Mouse (Mus musculus) hindbrain, embryonic 14.5 days (tissue): ENCODE measurements around the gene Cacna1g. TPM values are rescaled to one million over a fixed set of nuclear protein-coding genes. Genes with fewer than 3 reads are reported as not detected.
A peak's percentile ranks its signal among the peaks of the same experiment; 100 is the strongest.

Source experiments
- ATAC-seq: fragments of 200-750 bp; cut with Nextera tagmentation; 2 replicates; pipeline ENCODE4 v1.8.0; 2017; ENCODE audit warnings: moderate number of reproducible peaks, mild to moderate bottlenecking, moderate TSS enrichment, moderate library complexity; ENCODE audit not compliant: low FRiP score
- DNase-seq: peaks from one replicate; pipeline ENCODE4 v3.0.0-alpha.2; 2015; ENCODE audit warnings: low spot score
- H3K27ac ChIP-seq: fragments of 300-500 bp; sonication (generic); 2 replicates; pipeline ENCODE4 v1.5.1; 2014; ENCODE audit warnings: mild to moderate bottlenecking, moderate library complexity
- H3K27me3 ChIP-seq: fragments of 300-500 bp; sonication (generic); 2 replicates; pipeline ENCODE4 v1.6.1; 2014; ENCODE audit warnings: mild to moderate bottlenecking, low read length, mixed read lengths; ENCODE audit not compliant: control insufficient read depth, insufficient read depth
- H3K36me3 ChIP-seq: fragments of 300-500 bp; sonication (generic); replicated peaks from 2 replicates; pipeline ENCODE4 v1.6.1; 2014; ENCODE audit not compliant: control insufficient read depth, insufficient read depth
- H3K4me1 ChIP-seq: fragments of 300-500 bp; sonication (generic); replicated peaks from 2 replicates; pipeline ENCODE4 v1.6.1; 2014; ENCODE audit warnings: antibody characterized with exemption, low read length, mixed read lengths; ENCODE audit not compliant: control insufficient read depth, insufficient read depth
- H3K4me2 ChIP-seq: fragments of 300-500 bp; sonication (generic); replicated peaks from 2 replicates; pipeline ENCODE4 v1.6.1; 2014; ENCODE audit warnings: mild to moderate bottlenecking, moderate library complexity
- H3K4me3 ChIP-seq: fragments of 300-500 bp; sonication (generic); replicated peaks from 2 replicates; pipeline ENCODE4 v1.5.1; 2014; ENCODE audit warnings: mild to moderate bottlenecking, low read length
- H3K9ac ChIP-seq: fragments of 300-500 bp; sonication (generic); 2 replicates; pipeline ENCODE4 v1.6.1; 2014
- H3K9me3 ChIP-seq: fragments of 300-500 bp; sonication (generic); 2 replicates; pipeline ENCODE4 v1.6.1; 2016; ENCODE audit warnings: low read length; ENCODE audit not compliant: control insufficient read depth
- whole genome bisulfite sequencing: fragments of 180-500 bp; shearing (Covaris S2); extraction: QIAGEN DNeasy Blood & Tissue Kit; methylation state at CpG from one replicate; pipeline ENCODE4 v1.1.7; 2014; 5-methylcytosine and 5-hydroxymethylcytosine counted together
- polyA plus RNA-seq: library from polyadenylated mRNA; unstranded; fragments of >200 nt; fragmentation: Nextera tagmentation; extraction: Ambion mirVana; gene quantifications from 2 replicates; pipeline ENCODE4 v1.2.1, GENCODE M21; 2014

Gene Cacna1g
- polyA plus RNA-seq, 1 experiment from 2014 or later = 22.8 TPM

- peaks cover 51% of the 10 kb centered on the region for H3K4me1 ChIP-seq
- DNase-seq = no peak
- peak overlapping the region; percentile 88 for H3K27ac ChIP-seq
- peak overlapping the region; percentile 97 for H3K9ac ChIP-seq
- H3K27me3 ChIP-seq = no peaks in the 10 kb centered on the region
- WGBS = under 1% methylated on average over 52 of the region's 52 CpGs
- H3K9me3 ChIP-seq = no peaks in the 10 kb centered on the region
- no peaks in the 10 kb centered on the region for H3K36me3 ChIP-seq
- H3K4me3 ChIP-seq = peak overlapping the region; percentile 91
- H3K4me2 ChIP-seq = peak overlapping the region; percentile 96
- ATAC-seq = no peak
Observed at GRCm38 (mm10) chr11:94472916-94473706, 887 bp downstream of the Cacna1g start.

- peak overlapping the region; percentile 96 for H3K4me2 ChIP-seq
- ATAC-seq (no peak), DNase-seq (no peak)
- H3K27ac ChIP-seq = peak overlapping the region; percentile 88
- 2% methylated on average over 14 of the region's 15 CpGs for WGBS
- peaks cover 57% of the 10 kb centered on the region for H3K4me1 ChIP-seq
- H3K36me3 ChIP-seq = no peaks in the 10 kb centered on the region
- H3K4me3 ChIP-seq = peak overlapping the region; percentile 91
- no peaks in the 10 kb centered on the region for H3K27me3 ChIP-seq
- H3K9ac ChIP-seq = peak overlapping the region; percentile 97
- H3K9me3 ChIP-seq = no peaks in the 10 kb centered on the region
Observed at GRCm38 (mm10) chr11:94472585-94472915, 1.4 kb downstream of the Cacna1g start.

GRCm38 (mm10) chr11:94471740-94472584, 2.0 kb downstream of the Cacna1g start:
- DNase-seq (no peak), ATAC-seq (no peak)
- H3K4me3 ChIP-seq = peak overlapping the region; percentile 91
- no peaks in the 10 kb centered on the region for H3K9me3 ChIP-seq
- H3K4me2 ChIP-seq = peak overlapping the region; percentile 96
- peak overlapping the region; percentile 97 for H3K9ac ChIP-seq
- 6% methylated on average over 17 of the region's 17 CpGs for WGBS
- H3K36me3 ChIP-seq = no peaks in the 10 kb centered on the region
- H3K4me1 ChIP-seq = peaks cover 61% of the 10 kb centered on the region
- H3K27me3 ChIP-seq = no peaks in the 10 kb centered on the region
- peak overlapping the region; percentile 88 for H3K27ac ChIP-seq

GRCm38 (mm10) chr11:94470391-94470790, 3.6 kb downstream of the Cacna1g start:
- ATAC-seq (no peak), DNase-seq (no peak)
- WGBS = 22% methylated on average over 7 of the region's 7 CpGs
- H3K9me3 ChIP-seq = no peaks in the 10 kb centered on the region
- no peaks in the 10 kb centered on the region for H3K27me3 ChIP-seq
- H3K4me1 ChIP-seq = peaks cover 58% of the 10 kb centered on the region
- 0 out of 2 replicates have a peak overlapping the region, but pooled peaks have one; percentile 91 for H3K4me3 ChIP-seq
- no peak overlapping the region for H3K9ac ChIP-seq
- peak overlapping the region; percentile 96 for H3K4me2 ChIP-seq
- peak overlapping the region; percentile 97 for H3K27ac ChIP-seq
- no peaks in the 10 kb centered on the region for H3K36me3 ChIP-seq

GRCm38 (mm10) chr11:94469136-94470064, 4.6 kb downstream of the Cacna1g start:
- Histone ChIP-seq H3K4me3 (no peak overlapping the region; the same call in 1 of the 2 replicates), H3K36me3 (no peaks in the 10 kb centered on the region)
- 6% methylated on average over 9 of the region's 9 CpGs for WGBS

GRCm38 (mm10) chr11:94468582-94469064, 5.4 kb downstream of the Cacna1g start:
- H3K27me3 ChIP-seq = no peaks in the 10 kb centered on the region
- no peaks in the 10 kb centered on the region for H3K9me3 ChIP-seq
- ATAC-seq (peak; percentile 89), DNase-seq (peak; percentile 89)
- peaks cover 56% of the 10 kb centered on the region for H3K4me1 ChIP-seq
- H3K4me2 ChIP-seq = peak overlapping the region; percentile 96
- peak overlapping the region; percentile 97 for H3K27ac ChIP-seq
- H3K4me3 ChIP-seq = no peak overlapping the region
- no peaks in the 10 kb centered on the region for H3K36me3 ChIP-seq
- WGBS = 3% methylated on average over 4 of the region's 4 CpGs
- no peak overlapping the region for H3K9ac ChIP-seq

More at GRCm38 (mm10) chr11:94469136-94470064, 4.6 kb downstream of the Cacna1g start:
- peaks cover 57% of the 10 kb centered on the region for H3K4me1 ChIP-seq
- no peak for ATAC-seq
- peak overlapping the region; percentile 96 for H3K4me2 ChIP-seq
- H3K27me3 ChIP-seq = no peaks in the 10 kb centered on the region
- H3K9ac ChIP-seq = peak overlapping the region; percentile 37; the same call in 1 of the 2 replicates
- peak overlapping the region; percentile 97 for H3K27ac ChIP-seq
- no peaks in the 10 kb centered on the region for H3K9me3 ChIP-seq
- no peak for DNase-seq

- Histone ChIP-seq H3K4me3 (no peak overlapping the region), H3K9me3 (no peaks in the 10 kb centered on the region), H3K4me1 (peaks cover 53% of the 10 kb centered on the region), H3K27me3 (no peaks in the 10 kb centered on the region), H3K27ac (no peak overlapping the region), H3K4me2 (no peak overlapping the region), H3K36me3 (peaks cover 10% of the 10 kb centered on the region; the same call in 1 of the 2 replicates), H3K9ac (no peak overlapping the region)
- ATAC-seq (no peak), DNase-seq (no peak)
- WGBS = 87% methylated on average over 17 of the region's 17 CpGs
Observed at GRCm38 (mm10) chr11:94466333-94466855, 7.6 kb downstream of the Cacna1g start.

- H3K9me3 ChIP-seq = no peaks in the 10 kb centered on the region
- DNase-seq (no peak), ATAC-seq (no peak)
- WGBS = 29% methylated on average over 2 of the region's 2 CpGs
- H3K4me3 ChIP-seq = no peak overlapping the region
- no peaks in the 10 kb centered on the region for H3K27me3 ChIP-seq
- peaks cover 31% of the 10 kb centered on the region for H3K36me3 ChIP-seq
- H3K27ac ChIP-seq = peak overlapping the region; percentile 56
- no peak overlapping the region for H3K9ac ChIP-seq
- peaks cover 31% of the 10 kb centered on the region for H3K4me1 ChIP-seq
- no peak overlapping the region for H3K4me2 ChIP-seq
Observed at GRCm38 (mm10) chr11:94464170-94464569, 9.8 kb downstream of the Cacna1g start.
